Mouse (Mus musculus) thymus, adult 18-20 months (tissue): Measurements from ENCODE around the gene Drc7.
"Not testable (repeated sequence)": the region's sequence is repeated elsewhere in the genome, so short reads cannot be mapped to it uniquely, and the experiment has no call there.

Experiments
- DNase-seq, 2 experiments: peaks; one replicate each; pipeline ENCODE4 v3.0.0; 2022; ENCODE audit warnings: mixed read lengths in 2 of 2

The Drc7 gene

DNA sequence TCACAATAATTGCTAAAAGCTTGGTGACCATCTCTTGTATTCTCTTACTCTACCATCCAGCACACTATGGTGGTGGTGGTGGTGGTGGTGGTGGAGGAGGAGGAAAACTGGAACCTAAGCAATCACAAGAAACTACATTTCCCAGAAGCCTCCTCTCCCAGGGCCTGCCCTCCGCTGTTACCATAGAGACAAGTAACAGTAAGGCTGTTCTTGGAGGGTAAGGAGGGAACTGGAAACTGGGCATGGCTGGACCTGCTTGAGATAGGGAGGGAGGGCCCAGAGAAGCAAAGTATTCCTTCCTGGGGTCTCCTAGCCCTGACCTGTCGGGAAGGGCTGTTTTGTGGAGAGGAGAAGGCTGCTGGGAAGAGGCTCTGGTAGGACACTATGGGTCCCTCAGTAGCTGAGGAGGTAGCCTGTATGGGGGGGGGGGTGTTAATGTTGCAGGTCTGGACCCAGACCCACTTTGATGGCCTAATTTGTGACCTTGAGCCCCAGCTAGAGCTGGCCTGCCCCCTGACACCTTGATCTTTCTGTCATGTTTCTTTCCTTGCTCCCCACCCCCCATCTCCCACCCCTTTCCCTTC lies at the start of gene Drc7:
TSS of gene Drc7 (plus strand) at position 177 of the 584 bp plus-strand sequence.
- no peak for DNase-seq

DNA sequence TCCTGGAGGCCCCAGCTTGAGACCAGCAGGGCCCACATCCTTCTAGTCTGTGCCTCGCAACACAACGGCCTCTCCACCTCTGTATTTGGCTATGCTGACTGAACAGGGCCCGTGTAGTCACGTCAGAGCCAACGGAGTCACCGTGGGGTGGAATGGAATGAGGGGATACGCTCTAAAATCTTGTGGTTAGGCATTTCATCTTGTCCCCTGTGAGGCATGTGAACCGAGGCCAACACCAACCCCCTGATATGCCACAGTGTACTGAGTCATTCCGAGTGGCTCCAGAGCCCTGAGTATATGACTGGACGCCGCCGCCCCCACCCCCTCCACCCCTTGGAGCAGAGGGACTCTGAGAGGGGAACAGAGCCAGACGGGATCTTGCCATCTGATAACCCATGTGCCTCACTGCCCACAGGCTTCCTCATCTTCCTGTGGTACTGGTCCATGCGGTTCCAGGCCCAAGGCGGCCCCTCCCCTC lies 42.4 kb upstream of the Drc7 start:
- DNase-seq = no peak

DNA sequence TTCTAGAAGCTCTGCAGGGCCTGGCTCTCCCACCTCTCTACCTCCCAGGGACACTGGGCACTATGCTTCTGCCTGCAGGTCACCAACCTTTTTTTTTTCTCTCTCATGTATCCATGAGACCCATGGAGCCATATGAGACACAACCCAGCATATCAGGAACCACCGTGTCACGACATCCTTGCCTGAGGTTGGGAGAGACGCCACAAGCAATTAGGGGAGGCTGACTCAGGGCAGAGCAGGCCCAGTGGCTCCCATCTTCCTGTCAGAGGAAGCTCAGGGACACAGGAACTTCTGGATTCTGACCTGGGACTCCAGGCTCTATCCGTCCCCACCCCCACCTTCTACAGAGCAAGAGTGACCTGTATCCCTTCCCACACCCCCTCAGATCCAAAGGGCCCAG lies 39.0 kb upstream of the Drc7 start:
- no peak for DNase-seq

DNA sequence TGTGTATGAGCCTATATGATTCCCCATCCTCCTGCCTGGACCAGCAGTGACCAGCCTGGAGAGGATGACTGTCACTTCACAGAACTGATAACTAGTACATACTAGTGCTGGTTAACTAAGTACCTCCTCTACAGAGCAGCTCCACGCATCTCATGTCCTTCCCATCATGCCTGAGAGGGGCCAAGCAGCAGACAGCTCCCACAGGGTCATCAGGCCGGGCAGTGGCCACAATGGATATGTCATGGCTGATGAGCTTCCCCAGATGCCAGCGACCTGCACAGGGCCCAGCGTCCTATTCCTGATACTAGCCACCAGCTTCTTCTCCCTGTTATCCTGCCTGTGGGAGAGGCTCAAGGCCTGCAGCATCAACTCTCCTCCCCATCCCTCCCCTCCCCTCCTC lies 38.2 kb upstream of the Drc7 start:
- DNase-seq = no peak

DNA sequence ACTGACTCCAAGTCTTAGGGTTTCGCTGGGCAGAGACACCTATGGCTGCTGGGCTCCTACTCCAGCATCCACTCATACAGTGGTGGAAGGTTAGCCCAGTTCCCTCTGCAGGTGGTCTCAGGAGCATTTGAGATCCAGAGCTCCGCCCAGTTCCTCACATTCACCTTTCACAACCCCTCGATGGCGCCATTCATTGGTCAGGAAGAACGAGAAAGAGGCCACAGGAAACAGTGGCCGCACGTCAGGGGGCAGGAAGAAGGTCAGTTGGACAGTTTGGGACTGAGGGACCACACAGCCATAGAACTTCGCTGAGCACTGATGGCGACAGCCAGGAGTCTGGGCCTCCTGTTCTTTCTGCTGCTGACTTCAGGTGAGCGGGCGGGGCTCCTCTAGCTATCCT lies 37.5 kb upstream of the Drc7 start, which contains the start of gene Adgrg3:
TSS of gene Adgrg3 (plus strand) at position 242 of the 400 bp plus-strand sequence.
- DNase-seq = no peak

DNA sequence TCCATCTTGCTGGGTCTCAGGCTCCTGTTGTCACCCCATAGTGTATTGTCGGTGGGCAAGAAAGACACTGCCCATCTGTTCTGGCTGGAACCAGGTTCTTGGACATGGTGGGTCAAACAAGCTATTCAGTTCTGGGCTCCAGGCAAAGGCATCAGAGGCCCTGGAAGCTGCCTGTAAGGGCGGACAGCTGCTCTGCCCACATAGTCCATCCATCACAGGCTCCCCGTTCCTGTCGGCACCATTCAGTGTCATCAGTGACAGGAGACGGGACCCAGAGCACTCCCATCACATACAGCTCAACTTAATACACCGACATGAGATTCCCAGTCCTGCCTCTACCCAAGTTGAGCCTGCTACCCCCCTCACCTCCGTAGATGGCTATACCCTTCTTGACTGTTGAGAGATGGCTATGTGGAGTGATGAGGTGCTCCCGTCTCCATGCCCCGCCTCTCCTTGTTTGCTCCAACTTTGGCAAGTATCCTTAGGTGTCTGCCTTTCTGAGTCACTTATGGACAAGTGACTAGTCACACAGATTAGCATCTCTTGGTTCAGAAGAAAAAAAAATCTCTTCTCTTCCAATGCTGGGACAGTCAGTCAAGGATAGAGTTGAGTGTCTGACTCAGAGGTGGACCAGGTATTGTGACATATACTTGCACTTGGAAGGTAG lies 36.8 kb upstream of the Drc7 start:
- DNase-seq = no peak

DNA sequence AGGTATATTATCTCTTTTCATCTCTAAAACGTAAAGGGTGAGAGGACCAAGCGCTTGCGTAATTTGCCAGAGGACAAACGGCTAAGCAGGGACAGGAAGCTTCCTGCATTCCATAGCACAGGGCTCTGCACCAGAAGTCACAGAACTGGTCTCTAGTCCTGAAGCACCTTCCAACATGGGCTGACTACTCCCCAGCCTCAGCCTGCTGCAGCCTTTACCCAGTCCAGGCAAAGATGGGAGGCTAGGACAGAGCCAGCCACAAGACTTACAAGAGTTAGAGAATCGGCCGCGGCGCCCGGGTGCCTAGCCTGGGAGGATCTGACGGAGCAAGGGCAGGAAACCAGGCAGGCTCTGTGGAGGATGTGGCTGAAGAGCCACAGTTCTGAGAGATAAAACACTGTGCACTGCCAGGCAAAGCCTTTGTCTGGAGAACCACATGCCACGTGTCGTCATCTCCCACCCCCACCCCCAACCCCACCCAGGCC lies 34.6 kb upstream of the Drc7 start:
- peak; percentile 38 to 56 for DNase-seq

DNA sequence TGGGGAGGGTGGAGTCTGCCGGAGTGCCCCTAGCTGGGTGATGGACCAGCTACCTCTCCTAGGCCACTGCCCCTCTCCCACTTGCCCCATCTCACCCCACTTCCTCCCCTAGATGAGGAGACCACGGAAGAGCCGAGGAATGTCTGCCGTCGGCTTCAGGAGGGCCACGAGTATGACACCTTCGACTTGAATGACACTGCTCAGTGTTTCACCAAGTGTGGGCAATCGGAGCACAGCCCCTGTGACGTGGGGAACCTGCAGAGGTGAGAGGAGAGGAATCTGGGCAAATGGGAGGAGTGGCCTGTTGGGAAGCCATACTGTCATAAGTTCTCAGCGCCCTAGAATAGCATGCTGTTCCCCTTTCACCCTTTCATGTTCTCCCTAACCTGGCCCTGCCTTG lies 34.1 kb upstream of the Drc7 start:
- DNase-seq = no peak

DNA sequence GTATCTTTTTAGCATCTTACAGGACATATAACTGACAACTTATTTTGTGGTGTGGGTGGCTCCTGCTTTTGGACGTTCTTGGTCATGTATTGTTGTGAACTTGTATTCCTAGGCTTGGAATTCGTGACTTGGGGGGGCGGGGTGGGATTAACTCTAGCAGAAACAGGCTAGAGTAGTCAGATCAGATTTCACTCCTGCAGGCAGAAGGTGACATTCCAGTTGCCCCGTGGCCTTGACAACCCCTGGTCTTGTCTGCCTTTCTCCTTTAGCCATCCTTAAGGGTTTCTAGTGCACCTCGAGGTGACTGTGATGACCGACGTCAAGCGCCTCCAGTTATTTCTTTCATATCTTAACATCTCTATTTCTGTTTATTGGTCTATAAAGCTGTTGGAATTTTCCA lies 31.7 kb upstream of the Drc7 start:
- DNase-seq = no peak

DNA sequence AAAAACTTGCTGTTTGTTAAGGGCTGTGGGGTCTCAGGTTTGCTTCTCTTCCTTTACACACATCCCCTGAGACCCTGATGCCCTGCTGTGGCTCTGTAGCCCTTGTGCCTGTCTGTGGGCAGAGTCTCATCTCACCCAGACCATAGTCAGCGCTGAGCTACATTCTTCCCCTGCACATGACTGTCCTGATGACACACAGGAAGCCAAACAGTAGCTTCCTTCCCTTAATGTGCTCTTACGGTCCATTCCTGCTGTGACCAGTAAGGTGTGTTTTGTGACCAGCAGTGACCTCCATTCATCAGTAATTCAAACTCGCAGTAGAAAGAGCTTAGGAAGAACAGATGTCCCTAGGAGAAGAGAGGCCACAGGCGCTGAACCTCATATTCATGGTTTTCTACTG lies 30.5 kb upstream of the Drc7 start:
- no peak for DNase-seq

DNA sequence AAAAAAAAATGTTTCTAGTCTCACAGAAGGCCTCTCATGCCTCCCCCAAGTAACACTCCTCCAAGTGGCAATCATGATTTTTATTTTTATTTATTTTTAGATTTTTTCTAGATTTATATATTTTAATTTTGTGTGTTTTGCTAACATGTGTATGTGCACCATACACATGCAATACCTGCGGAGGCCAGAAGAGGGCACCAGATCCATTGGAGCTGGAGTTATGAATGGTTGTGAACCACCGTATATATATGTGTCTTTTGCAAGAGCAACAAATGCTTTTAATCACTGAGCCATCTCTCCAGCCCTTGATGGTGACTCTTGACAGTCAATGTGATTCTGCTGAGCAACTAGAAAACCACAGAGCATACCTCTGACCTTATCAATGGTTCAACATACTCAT lies 29.5 kb upstream of the Drc7 start:
- no peak for DNase-seq

DNA sequence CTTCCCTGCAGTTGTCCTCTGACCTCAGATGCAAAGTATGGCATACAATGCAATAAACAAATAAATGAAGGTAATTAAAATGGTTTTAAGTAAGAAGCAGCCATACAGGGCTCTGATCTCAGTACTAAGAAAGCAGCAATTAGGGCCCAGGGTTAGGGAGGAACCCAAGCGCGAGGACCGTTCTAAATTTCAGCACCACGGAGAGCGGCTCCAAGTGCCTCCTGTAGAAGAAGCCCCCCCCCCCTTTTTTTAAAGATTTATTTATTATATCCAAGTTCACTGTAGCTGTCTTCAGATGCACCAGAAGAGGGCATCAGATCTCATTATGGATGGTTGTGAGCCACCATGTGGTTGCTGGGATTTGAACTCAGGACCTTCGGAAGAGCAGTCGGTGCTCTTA lies 26.5 kb upstream of the Drc7 start:
- not testable (repeated sequence) for DNase-seq

DNA sequence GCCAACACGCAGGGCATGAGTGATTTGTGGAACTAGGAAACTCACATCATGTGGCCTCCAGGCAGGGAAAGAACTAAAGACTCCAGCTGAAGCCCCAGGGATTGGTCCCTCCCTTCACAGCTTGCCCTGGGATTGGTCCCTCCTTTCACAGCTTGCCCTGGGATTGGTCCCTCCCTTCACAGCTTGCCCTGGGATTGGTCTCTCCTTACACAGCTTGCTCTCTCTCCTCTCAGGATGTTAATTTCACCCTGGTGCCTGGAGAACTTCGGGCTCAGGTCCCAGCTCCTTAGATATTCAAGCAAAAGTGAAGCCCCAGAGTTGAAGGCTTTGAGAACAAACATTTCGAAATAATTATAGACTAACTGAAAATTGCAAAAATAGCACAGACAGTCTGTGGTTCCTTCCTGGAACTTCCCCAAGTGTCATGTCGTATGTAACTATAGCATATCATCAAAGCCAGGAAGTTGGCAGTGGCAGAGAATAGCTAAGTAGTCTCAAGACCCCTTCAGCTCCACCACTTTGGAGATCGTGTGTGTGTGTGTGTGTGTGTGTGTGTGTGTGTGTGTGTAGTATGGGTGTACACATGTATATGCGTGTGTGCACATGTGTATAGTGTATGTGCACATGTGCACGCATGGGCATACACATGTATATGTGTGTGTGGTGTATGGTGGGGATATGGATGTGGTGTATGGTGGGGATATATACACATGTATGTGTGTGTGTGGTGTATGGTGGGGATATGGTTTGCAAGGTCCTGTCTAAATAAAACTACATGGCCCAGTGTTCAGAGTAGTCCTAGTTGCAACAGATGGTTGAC lies 17.6 kb upstream of the Drc7 start:
- no peak for DNase-seq

DNA sequence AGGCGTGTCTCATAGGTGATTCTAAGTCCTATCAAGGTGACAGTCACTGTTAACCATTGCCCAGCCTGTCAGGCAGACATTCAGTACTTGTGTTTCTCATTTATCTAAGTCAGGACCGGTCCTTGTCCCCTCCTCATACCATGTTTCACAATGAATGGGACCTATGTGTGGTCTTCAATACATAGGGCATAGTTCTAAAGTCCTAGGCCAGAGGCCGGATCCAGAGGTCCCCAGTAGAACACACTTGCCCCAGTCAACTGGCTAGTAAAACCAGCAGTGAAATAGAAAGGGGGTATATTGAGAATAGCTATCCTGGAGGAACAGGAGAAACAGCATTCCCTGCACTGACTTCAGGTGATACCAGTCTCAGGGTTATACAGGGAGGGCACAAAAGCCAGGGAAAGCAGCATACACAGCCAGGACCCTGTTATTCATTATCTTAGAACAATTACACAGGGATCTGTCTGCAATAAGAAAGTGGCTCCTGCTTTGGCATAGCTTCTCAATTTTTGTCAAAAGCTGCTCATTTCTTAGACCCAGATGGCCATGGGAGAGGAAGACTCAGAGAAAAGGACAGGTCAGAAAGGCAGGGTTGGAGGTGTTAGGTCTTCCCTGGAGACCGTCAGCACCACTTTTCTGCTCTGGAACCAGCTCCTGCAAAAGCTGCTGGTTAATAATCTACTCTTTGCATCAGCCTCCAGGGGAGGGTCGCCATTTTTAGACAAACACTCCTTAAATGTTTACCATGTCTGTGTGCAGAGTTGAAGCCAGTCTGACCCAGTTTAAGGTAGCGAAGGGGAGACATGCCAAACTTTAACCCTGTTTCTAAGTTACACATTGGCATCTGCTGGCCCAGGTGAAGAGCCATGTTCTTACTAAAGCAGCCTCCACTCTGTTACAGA lies 12.8 kb upstream of the Drc7 start:
- no peak for DNase-seq

DNA sequence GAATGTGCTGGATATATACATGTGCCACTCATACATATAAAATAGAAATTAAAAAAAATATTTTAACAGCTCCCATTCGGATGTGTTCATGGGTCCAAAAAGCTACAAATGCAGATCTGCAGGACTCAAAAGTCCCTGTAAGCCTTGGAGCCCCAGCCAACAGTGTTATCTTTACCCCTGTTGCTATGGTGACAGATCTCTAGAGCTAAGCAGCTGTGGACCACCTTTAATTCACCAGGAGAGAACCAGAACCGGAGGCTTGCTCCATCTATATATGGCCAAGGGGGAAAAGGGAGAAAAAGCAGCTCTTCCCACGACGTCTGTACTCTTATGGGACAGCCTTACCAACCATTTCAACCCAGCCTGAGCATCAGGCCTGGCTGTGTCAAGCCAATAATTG lies 10.1 kb upstream of the Drc7 start:
- no peak for DNase-seq

DNA sequence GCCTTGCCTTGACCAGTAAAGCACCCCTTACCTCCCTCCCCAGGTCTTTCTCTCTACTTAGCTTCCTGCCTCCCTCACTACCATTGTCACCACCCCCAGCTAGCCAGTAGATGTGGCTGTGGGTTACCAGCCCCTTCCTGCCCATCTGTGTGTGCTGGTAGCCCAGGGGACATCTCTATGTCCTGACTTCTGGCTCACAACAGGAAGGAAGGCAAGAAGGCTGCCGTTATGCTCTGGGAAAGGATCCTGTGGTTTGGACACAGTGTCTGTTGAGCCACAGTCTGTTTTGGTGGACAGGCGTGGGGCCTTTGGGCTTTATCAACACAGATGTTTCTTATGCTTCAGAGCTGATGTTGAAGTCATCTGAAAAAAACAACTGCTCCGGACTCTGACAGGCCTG lies 7.9 kb upstream of the Drc7 start:
- no peak for DNase-seq

DNA sequence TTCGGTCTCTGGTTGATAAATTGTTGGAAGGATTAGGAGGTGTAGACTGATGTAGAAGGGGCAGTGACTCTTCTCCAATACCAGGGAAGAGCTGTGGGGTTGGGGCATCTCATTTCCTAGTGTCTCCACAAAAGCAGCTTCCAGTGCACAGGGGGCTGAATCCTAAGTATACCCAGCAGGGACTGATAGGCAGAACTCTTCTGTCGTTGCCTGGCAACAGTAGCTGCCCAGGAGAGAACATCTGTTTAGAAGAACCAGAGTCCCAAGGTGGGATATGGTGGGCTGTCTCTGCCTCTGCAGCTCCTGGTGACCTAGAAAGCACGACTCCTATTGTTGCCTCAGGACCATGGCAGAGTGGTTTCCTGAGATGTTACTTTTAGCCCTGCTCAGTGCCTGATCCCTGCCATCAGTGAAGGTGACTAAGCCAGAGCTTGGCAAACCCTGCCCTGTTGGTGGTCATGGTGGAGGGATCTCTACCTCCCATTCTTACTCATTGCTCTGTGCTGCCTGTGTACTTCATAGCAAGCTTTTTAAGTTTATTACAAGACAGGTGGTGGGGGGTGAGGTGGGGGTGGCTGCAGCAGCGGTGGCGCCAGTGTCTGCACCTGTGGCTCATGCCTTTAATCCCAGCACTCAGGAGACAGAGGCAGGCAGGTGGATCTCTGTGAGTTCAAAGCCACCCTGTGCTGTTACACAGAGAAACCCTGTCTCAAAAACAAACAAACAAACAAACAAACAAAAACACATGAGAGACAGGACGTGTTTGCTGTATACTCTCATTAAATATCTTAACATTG lies 6.8 kb upstream of the Drc7 start:
- no peak for DNase-seq

DNA sequence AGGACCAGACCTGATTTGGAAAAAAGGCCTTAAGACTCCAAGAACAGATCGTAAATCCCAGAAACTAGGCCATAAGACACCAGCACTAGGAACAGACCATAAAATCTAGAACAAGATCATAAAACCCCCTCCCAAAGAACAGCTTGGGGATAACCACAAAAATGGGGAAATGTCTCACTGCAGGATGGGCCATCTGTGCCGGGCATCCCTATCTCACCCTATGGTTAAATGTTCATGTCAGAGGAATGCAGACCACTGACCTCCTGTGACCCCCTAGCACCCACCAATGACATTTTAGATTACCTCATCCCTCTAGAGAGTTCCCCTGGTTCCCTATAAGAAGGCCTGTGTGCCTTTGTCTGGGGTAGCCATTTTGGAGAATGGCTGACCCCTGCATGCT lies 5.3 kb upstream of the Drc7 start:
- DNase-seq = no peak

DNA sequence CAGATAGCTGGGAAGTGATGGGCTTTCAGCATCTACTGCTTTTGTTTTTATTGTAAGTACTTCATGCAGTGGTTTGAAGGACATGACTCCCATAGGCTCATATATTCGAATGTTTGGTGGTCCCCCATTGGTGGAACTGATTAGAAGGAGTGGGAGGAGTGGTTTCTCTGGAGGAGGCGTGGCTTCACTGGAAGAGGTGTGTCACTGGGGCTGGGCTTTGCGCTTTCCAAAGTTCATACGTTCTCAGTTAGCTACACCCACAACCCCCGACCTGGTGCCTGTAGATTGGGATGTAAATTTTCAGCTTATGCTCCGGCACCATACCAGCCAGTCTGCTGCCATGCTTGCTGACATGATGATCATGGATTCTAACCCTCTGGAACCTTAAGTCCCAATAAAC lies 465 bp upstream of the Drc7 start:
- no peak for DNase-seq

DNA sequence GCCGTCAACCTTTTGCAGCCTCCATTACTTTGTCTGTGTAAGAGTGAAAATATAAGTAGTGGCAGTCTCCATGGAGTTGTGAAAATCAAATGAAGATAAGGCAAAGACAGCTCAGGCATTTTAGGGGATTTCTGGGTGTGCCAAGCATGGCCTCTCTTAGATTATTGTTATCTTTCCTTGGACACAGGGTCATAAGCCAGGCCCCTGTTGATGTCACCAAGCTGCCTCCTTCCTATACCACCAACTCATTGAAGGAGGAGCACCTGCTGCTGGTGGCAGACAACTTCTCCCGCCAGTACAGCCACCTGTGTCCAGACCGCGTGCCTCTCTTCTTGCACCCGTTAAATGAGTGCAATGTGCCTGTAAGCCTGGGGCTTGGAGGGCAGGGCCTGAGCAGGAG lies 1.5 kb downstream of the Drc7 start:
- DNase-seq = no peak

DNA sequence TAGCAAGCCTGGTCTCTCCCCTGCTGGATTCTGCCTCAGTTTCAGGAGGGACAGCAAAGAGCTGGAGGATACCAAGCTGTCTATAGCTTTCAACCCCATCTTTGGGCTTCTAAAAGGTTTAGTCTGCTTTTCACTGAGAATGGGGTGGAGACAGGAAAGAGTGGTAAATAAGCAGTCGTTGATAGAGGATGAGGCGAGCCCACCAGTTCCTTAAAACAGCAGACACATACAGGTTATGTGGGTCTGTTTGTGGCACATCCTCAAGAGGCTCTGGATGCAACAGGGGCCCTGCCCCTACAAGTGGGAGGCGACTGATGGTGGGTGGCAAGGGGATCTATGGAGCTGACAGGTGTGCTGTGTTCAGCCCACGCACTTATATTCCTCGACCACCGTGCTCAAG lies 3.8 kb downstream of the Drc7 start:
- no peak for DNase-seq
